Mouse (Mus musculus): ENCODE measurements around the gene Pop7.

- TF ChIP-seq CTCF (IDR thresholded peaks at IDR 0.05; ENCODE audit: control insufficient read depth, insufficient read depth, insufficient replicate concordance, low read depth, low read length) (no peak), POLR2A (IDR thresholded peaks at IDR 0.05; ENCODE audit: control insufficient read depth, low read depth, low read length) (no peak)
Observed at GRCm38 (mm10) chr5:137485851-137486155, 16.5 kb downstream of the Pop7 start.
